Mouse (Mus musculus) brain, embryonic 14.5 days (tissue): ENCODE data around the gene Actg1.

Experiments
- CTCF ChIP-seq: fragments of 200-500 bp; IDR thresholded peaks from 2 replicates; pipeline ENCODE4 v1.5.1; 2012; ENCODE audit warnings: inconsistent platforms, mild to moderate bottlenecking, moderate library complexity, borderline replicate concordance; ENCODE audit not compliant: insufficient read depth, insufficient read length; ENCODE audit errors: extremely low read depth
- POLR2A ChIP-seq: fragments of 200-500 bp; IDR thresholded peaks from 2 replicates; pipeline ENCODE4 v1.6.1; 2012; ENCODE audit warnings: mild to moderate bottlenecking, inconsistent platforms, borderline replicate concordance; ENCODE audit not compliant: poor library complexity, insufficient read depth, insufficient read length, severe bottlenecking; ENCODE audit errors: extremely low read depth

GRCm38 (mm10) chr11:120349371-120349985 lies 1.1 kb upstream of the Actg1 start:
- TF ChIP-seq POLR2A = no peak
- TF ChIP-seq CTCF = no peak
